ENCODE assay signal across 16 mouse cellular contexts in the genomic region with DNA sequence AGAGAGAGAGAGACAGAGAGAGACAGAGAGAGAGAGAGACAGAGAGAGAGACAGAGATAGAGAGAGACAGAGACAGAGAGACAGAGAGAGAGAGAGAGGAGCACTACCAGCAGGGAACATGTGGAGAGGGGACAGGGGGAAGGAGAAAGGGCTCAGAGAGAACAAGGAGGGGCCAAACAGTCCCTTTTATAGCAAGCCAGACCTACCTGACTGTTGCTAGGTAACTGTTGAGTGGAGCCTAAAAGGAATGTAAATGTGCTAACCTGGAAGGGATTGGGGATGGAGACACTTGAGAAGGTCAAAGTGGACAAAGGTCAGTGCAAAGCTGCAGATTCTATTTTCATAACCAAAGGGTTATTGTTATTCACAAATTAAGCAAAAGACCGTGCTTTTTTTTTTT. TPM values are rescaled to one million over a fixed set of nuclear protein-coding genes. Genes with fewer than 3 reads are reported as not detected.
A peak's percentile ranks its signal among the peaks of the same experiment; 100 is the strongest.
DNase-seq lines count a peak whose midpoint lies in the region; ATAC-seq and TF ChIP-seq lines count a peak whose summit lies in the region.
"Had no signal": no experiment of that assay in that cellular context is flagged by ENCODE, and none has a peak within 500 bp of the region (broad histone marks: within the 10 kb centered on the region; RNA-seq: fewer than 3 reads in every experiment).

No protein-coding gene starts in this region.

- no peak overlapping the region for H3K9ac ChIP-seq in heart, embryonic 13.5 days
- H3K9ac ChIP-seq in lung, embryonic 14.5 days: no peak overlapping the region
- H3K9ac ChIP-seq in ES-E14 (ENCODE audit: insufficient read depth, low read depth, low read length, poor library complexity, severe bottlenecking): no peak overlapping the region
- H3K9ac ChIP-seq in liver, embryonic 14.5 days (replicated peaks): no peak overlapping the region

- H3K9me3 ChIP-seq in heart, embryonic 13.5 days: no peaks in the 10 kb centered on the region
- H3K9me3 ChIP-seq in lung, embryonic 14.5 days (ENCODE audit: low read depth, low read length): no peaks in the 10 kb centered on the region
- no peaks in the 10 kb centered on the region for H3K9me3 ChIP-seq in ES-E14 (ENCODE audit: control insufficient read depth, insufficient read depth, low read depth, low read length)
- H3K9me3 ChIP-seq in liver, embryonic 14.5 days (ENCODE audit: control insufficient read depth, low read length): no peaks in the 10 kb centered on the region
- H3K9me3 ChIP-seq: hindbrain, embryonic 13.5 days; midbrain, embryonic 10.5 days had no signal

- in situ Hi-C loops in ES-E14 (cut with MboI; ENCODE audit: low sequenced_read_pairs in 2 of 2, unreplicated experiment in 2 of 2): loop anchor here in 1 of 2 experiments (25.0 kb wide), 1 partner anchor 94 kb away; a partner anchor contains a TSS

- 42% methylated on average over 1 of the region's 1 CpGs for WGBS in heart, embryonic 13.5 days
- 46% methylated on average over 1 of the region's 1 CpGs for WGBS in lung, embryonic 14.5 days
- WGBS in lung, adult 2 months: 48% methylated on average over 1 of the region's 1 CpGs
- 46% methylated on average over 1 of the region's 1 CpGs for WGBS in liver, embryonic 14.5 days (ENCODE audit: insufficient replicate concordance)

- no peaks in the 10 kb centered on the region for H3K27me3 ChIP-seq in heart, embryonic 13.5 days (replicated peaks)
- no peaks in the 10 kb centered on the region for H3K27me3 ChIP-seq in lung, embryonic 14.5 days (ENCODE audit: insufficient read depth, low read length)
- no peaks in the 10 kb centered on the region for H3K27me3 ChIP-seq in liver, embryonic 14.5 days (ENCODE audit: control insufficient read depth, insufficient read depth, low read length)
- H3K27me3 ChIP-seq: hindbrain, embryonic 13.5 days had no signal

- ATAC-seq in heart, embryonic 13.5 days (ENCODE audit: extremely low read depth, insufficient number of reproducible peaks, low FRiP score, low TSS enrichment): no peak
- 0 out of 2 replicates have a peak, but pooled peaks have one; percentile 47 for ATAC-seq in lung, embryonic 14.5 days (ENCODE audit: insufficient read depth)
- ATAC-seq in liver, embryonic 14.5 days (ENCODE audit: insufficient read depth): no peak

- TF ChIP-seq CTCF in lung, embryonic 14.5 days (IDR thresholded peaks at IDR 0.05; ENCODE audit: low read depth): no peak
- no peak for TF ChIP-seq CTCF in lung, adult 2 months (IDR thresholded peaks at IDR 0.05; ENCODE audit: insufficient read depth, low read length)
- TF ChIP-seq CTCF in liver, embryonic 14.5 days (IDR thresholded peaks at IDR 0.05; ENCODE audit: low read depth): no peak

- H3K4me1 ChIP-seq in heart, embryonic 13.5 days: peaks cover 7% of the 10 kb centered on the region; the same call in 1 of the 2 replicates
- H3K4me1 ChIP-seq in lung, embryonic 14.5 days (ENCODE audit: insufficient read depth): no peaks in the 10 kb centered on the region
- H3K4me1 ChIP-seq in lung, adult 2 months (ENCODE audit: control insufficient read depth, insufficient read depth, low read length): no peaks in the 10 kb centered on the region; the same call in 1 of the 2 replicates
- H3K4me1 ChIP-seq in ES-E14 (ENCODE audit: control insufficient read depth in 2 of 2, insufficient read depth in 2 of 2, low read length in 2 of 2, poor library complexity in 1 of 2): peaks cover 0 to 3% of the 10 kb centered on the region in 2 experiments; a peak in 1 of 4 replicates
- peaks cover 0 to 2% of the 10 kb centered on the region in 2 experiments; a peak in 1 of 4 replicates for H3K4me1 ChIP-seq in liver, embryonic 14.5 days (replicated peaks; ENCODE audit: control insufficient read depth in 2 of 2, insufficient read depth in 2 of 2, low read length in 1 of 2)
- H3K4me1 ChIP-seq: hindbrain, embryonic 13.5 days had no signal

- peak overlapping the region; percentile 73 for H3K4me2 ChIP-seq in heart, embryonic 13.5 days
- peak overlapping the region; percentile 67; the same call in 1 of the 2 replicates for H3K4me2 ChIP-seq in lung, embryonic 14.5 days
- peak overlapping the region; percentile 68; the same call in 1 of the 2 replicates for H3K4me2 ChIP-seq in liver, embryonic 14.5 days (ENCODE audit: low read depth)

- H3K27ac ChIP-seq in heart, embryonic 13.5 days (replicated peaks): no peak overlapping the region
- no peak overlapping the region for H3K27ac ChIP-seq in lung, embryonic 14.5 days (ENCODE audit: low read depth)
- peak overlapping the region; percentile 80; the same call in 1 of the 2 replicates for H3K27ac ChIP-seq in ES-E14 (ENCODE audit: insufficient read depth, low read depth, low read length, poor library complexity, severe bottlenecking)
- H3K27ac ChIP-seq in liver, embryonic 14.5 days: no peak overlapping the region
- H3K27ac ChIP-seq: hindbrain, embryonic 13.5 days had no signal

- TF ChIP-seq EP300 in liver, embryonic 14.5 days (IDR thresholded peaks at IDR 0.05; ENCODE audit: low read depth): no peak

- H3K4me3 ChIP-seq in heart, embryonic 13.5 days: no peak overlapping the region
- H3K4me3 ChIP-seq in lung, embryonic 14.5 days (ENCODE audit: low read depth, low read length): no peak overlapping the region
- H3K4me3 ChIP-seq in lung, adult 2 months (replicated peaks; ENCODE audit: extremely low read depth, low read depth, low read length): no peak overlapping the region
- peak overlapping the region in 1 of 2 experiments; percentile 75; a peak in 1 of 4 replicates for H3K4me3 ChIP-seq in ES-E14 (ENCODE audit: insufficient read depth in 1 of 2, low read depth in 1 of 2, low read length in 2 of 2, poor library complexity in 1 of 2, severe bottlenecking in 1 of 2)
- H3K4me3 ChIP-seq in liver, embryonic 14.5 days (ENCODE audit: insufficient read depth in 1 of 2, low read depth in 2 of 2, low read length in 2 of 2): no peak overlapping the region

- no peak for TF ChIP-seq POLR2A in lung, adult 2 months (IDR thresholded peaks at IDR 0.05; ENCODE audit: borderline replicate concordance, extremely low read depth, low read depth, low read length)

- H3K36me3 ChIP-seq in heart, embryonic 13.5 days: no peaks in the 10 kb centered on the region
- H3K36me3 ChIP-seq in lung, embryonic 14.5 days (ENCODE audit: insufficient read depth): no peaks in the 10 kb centered on the region
- no peaks in the 10 kb centered on the region for H3K36me3 ChIP-seq in ES-E14 (ENCODE audit: control insufficient read depth, insufficient read depth, low read length, poor library complexity, severe bottlenecking)
- no peaks in the 10 kb centered on the region for H3K36me3 ChIP-seq in liver, embryonic 14.5 days (replicated peaks; ENCODE audit: control insufficient read depth, insufficient read depth, low read depth)
- H3K36me3 ChIP-seq: hindbrain, embryonic 13.5 days; midbrain, embryonic 10.5 days had no signal

- no peak for DNase-seq in heart, postnatal 4 days
- DNase-seq in lung, embryonic 14.5 days: no peak
- no peak for DNase-seq in lung, adult 2 months
- no peak for DNase-seq in ES-E14 (ENCODE audit: low read depth, low spot score)
- no peak for DNase-seq in liver, embryonic 14.5 days (ENCODE audit: low read depth in 3 of 3, low spot score in 3 of 3)
- no peak for DNase-seq in thymus, postnatal 25 days
- DNase-seq in urinary bladder, postnatal 4 days (ENCODE audit: low spot score in 2 of 2): no peak

TF ChIP-seq in ES-E14, 5 proteins besides CTCF, POLR2A, EP300 and RAD21:
- TF ChIP-seq ZNF384 (IDR thresholded peaks at IDR 0.05; ENCODE audit: low read depth, low read length): 0 out of 2 replicates have a peak, but pooled peaks have one; percentile 41
- no peak for TF ChIP-seq HCFC1 (IDR thresholded peaks at IDR 0.05; ENCODE audit: borderline replicate concordance, insufficient read depth, low read length)

RNA-seq across cellular contexts. Expression of a gene that starts 0.6 kb away (rescaled TPM):
- 2.1 and 2.4 TPM in 2 replicates for polyA plus RNA-seq in heart, embryonic 13.5 days (2015; fragmentation: Nextera tagmentation; extraction: Ambion mirVana)
- total RNA-seq in heart, postnatal 4 days (2021): 1 to 10 TPM; 3.2 TPM
- 1.4 and 1.6 TPM in 2 replicates for polyA plus RNA-seq in lung, embryonic 14.5 days (2014; fragmentation: Nextera tagmentation; extraction: Ambion mirVana)
- 5.7 and 15.2 TPM in 2 replicates for polyA plus RNA-seq in lung, adult 2 months (2012; rRNA removed)
- 1.3 and 1.6 TPM in 2 replicates for total RNA-seq in ES-E14 (2012; rRNA removed)
- 1.1 and 1.4 TPM in 2 replicates for polyA plus RNA-seq in liver, embryonic 14.5 days (2012; rRNA removed)
- polyA plus RNA-seq in liver, embryonic 14.5 days (2014; fragmentation: Nextera tagmentation; extraction: Ambion mirVana): 1.3 and 1.7 TPM in 2 replicates

RNA-seq across cellular contexts. Expression of a gene that starts 25.0 kb away (rescaled TPM):
- 2.8 TPM in 2 replicates for polyA plus RNA-seq in heart, embryonic 13.5 days (2015; fragmentation: Nextera tagmentation; extraction: Ambion mirVana)
- total RNA-seq in heart, postnatal 4 days (2021): 1 to 10 TPM; 1.2 to 1.7 TPM
- 0.62 and 1.1 TPM in 2 replicates for polyA plus RNA-seq in lung, embryonic 14.5 days (2014; fragmentation: Nextera tagmentation; extraction: Ambion mirVana)
- polyA plus RNA-seq in lung, adult 2 months (2012; rRNA removed): 0.88 and 1.3 TPM in 2 replicates
- 73.9 and 86.1 TPM in 2 replicates for total RNA-seq in ES-E14 (2012; rRNA removed)
- 0.38 and 0.43 TPM in 2 replicates for polyA plus RNA-seq in liver, embryonic 14.5 days (2012; rRNA removed)
- polyA plus RNA-seq in liver, embryonic 14.5 days (2014; fragmentation: Nextera tagmentation; extraction: Ambion mirVana): 0.28 and 0.44 TPM in 2 replicates

RNA-seq across cellular contexts. Expression of a gene that starts 44.3 kb away (rescaled TPM):
- 0.57 TPM in 2 replicates for polyA plus RNA-seq in heart, embryonic 13.5 days (2015; fragmentation: Nextera tagmentation; extraction: Ambion mirVana)
- 1 to 10 TPM; 1.7 to 2.1 TPM for total RNA-seq in heart, postnatal 4 days (2021)
- 0.28 and 0.30 TPM in 2 replicates for polyA plus RNA-seq in lung, embryonic 14.5 days (2014; fragmentation: Nextera tagmentation; extraction: Ambion mirVana)
- polyA plus RNA-seq in lung, adult 2 months (2012; rRNA removed): 0.70 and 1.9 TPM in 2 replicates
- not detected in 2 replicates for total RNA-seq in ES-E14 (2012; rRNA removed)
- 0.17 and 0.28 TPM in 2 replicates for polyA plus RNA-seq in liver, embryonic 14.5 days (2012; rRNA removed)
- polyA plus RNA-seq in liver, embryonic 14.5 days (2014; fragmentation: Nextera tagmentation; extraction: Ambion mirVana): 0.22 and 0.23 TPM in 2 replicates
- polyA plus RNA-seq: forebrain, embryonic 11.5 days had no signal

RNA-seq across cellular contexts. Expression of a gene that starts 47.8 kb away (rescaled TPM):
- polyA plus RNA-seq in heart, embryonic 13.5 days (2015; fragmentation: Nextera tagmentation; extraction: Ambion mirVana): not detected in 2 replicates
- not detected for total RNA-seq in heart, postnatal 4 days (2021)
- not detected in 2 replicates for polyA plus RNA-seq in lung, embryonic 14.5 days (2014; fragmentation: Nextera tagmentation; extraction: Ambion mirVana)
- polyA plus RNA-seq in lung, adult 2 months (2012; rRNA removed): not detected in 2 replicates
- total RNA-seq in ES-E14 (2012; rRNA removed): not detected in 2 replicates
- polyA plus RNA-seq in liver, embryonic 14.5 days (2012; rRNA removed): not detected in 2 replicates
- not detected in 2 replicates for polyA plus RNA-seq in liver, embryonic 14.5 days (2014; fragmentation: Nextera tagmentation; extraction: Ambion mirVana)
- total RNA-seq: layer of hippocampus, postnatal 10 days; left cerebral cortex, postnatal 25 days; neutrophil, adult 5-6 weeks had no signal
- polyA plus RNA-seq: embryonic facial prominence, embryonic 14.5 days; forebrain, embryonic 11.5 days; hindbrain, embryonic 13.5 days; midbrain, embryonic 10.5 days; thymus, postnatal 0 days had no signal
